23 mouse cellular contexts compared by ENCODE assay signal in genomic region chr2:179260892-179261291, GRCm38 (mm10).
DNase-seq lines count a peak whose midpoint lies in the region; ATAC-seq and TF ChIP-seq lines count a peak whose summit lies in the region.
"Had no signal": no experiment of that assay in that cellular context is flagged by ENCODE, and none has a peak within 500 bp of the region (broad histone marks: within the 10 kb centered on the region; RNA-seq: fewer than 3 reads in every experiment).

No protein-coding gene starts in this region.

- WGBS in liver, adult 2 months = 10% methylated on average over 2 of the region's 2 CpGs
- WGBS in liver, embryonic 12.5 days (ENCODE audit: insufficient replicate concordance) = 74% methylated on average over 2 of the region's 2 CpGs

- no peaks in the 10 kb centered on the region for H3K27me3 ChIP-seq in liver, adult 2 months (ENCODE audit: control insufficient read depth, insufficient read depth, low read length)
- H3K27me3 ChIP-seq in liver, embryonic 12.5 days (replicated peaks) = no peaks in the 10 kb centered on the region
- H3K27me3 ChIP-seq: CH12.LX, Patski had no signal

- peaks cover 8% of the 10 kb centered on the region for H3K4me1 ChIP-seq in liver, adult 2 months (ENCODE audit: control insufficient read depth, insufficient read depth, low read length)
- no peaks in the 10 kb centered on the region for H3K4me1 ChIP-seq in liver, embryonic 12.5 days

- no peak for TF ChIP-seq POLR2A in liver, adult 2 months (IDR thresholded peaks at IDR 0.05; ENCODE audit: extremely low read depth, insufficient read depth, low read length)

- H3K9ac ChIP-seq in liver, adult 2 months (ENCODE audit: low read depth, low read length) = no peak overlapping the region
- H3K9ac ChIP-seq in liver, embryonic 12.5 days = no peak overlapping the region

- no peak overlapping the region for H3K27ac ChIP-seq in liver, adult 2 months (replicated peaks; ENCODE audit: insufficient read depth, low read depth, low read length)
- no peak overlapping the region for H3K27ac ChIP-seq in liver, embryonic 12.5 days

- no peak for ATAC-seq in liver, embryonic 12.5 days
- ATAC-seq: activated CD4-positive, CD25-positive, alpha-beta regulatory T cell, adult 4 months; CD4-positive, CD25-positive, alpha-beta regulatory T cell, adult 4 months; Patski had no signal

- no peak overlapping the region for H3K4me2 ChIP-seq in liver, embryonic 12.5 days

- H3K36me3 ChIP-seq in liver, adult 2 months (ENCODE audit: control insufficient read depth, insufficient read depth, low read length) = no peaks in the 10 kb centered on the region
- H3K36me3 ChIP-seq in liver, embryonic 12.5 days = no peaks in the 10 kb centered on the region
- H3K36me3 ChIP-seq: G1E had no signal

- no peak for TF ChIP-seq CTCF in liver, adult 2 months (IDR thresholded peaks at IDR 0.05; ENCODE audit: low read depth, low read length)

- no peak overlapping the region for H3K4me3 ChIP-seq in liver, adult 2 months (ENCODE audit: insufficient read depth, low read depth, low read length)
- no peak overlapping the region for H3K4me3 ChIP-seq in liver, embryonic 12.5 days

- peak; percentile 5 for DNase-seq in adrenal gland, adult 2 months
- no peak for DNase-seq in adrenal gland, postnatal 4 days (ENCODE audit: low spot score in 2 of 2)
- peak; percentile 4 for DNase-seq in adrenal gland, postnatal 14 days
- no peak for DNase-seq in adrenal gland, postnatal 10 days
- DNase-seq in embryo, embryonic 10 days (ENCODE audit: low spot score) = peak; percentile 7
- no peak for DNase-seq in embryo, embryonic 9.5 days (ENCODE audit: extremely low spot score)
- peak; percentile 98 for DNase-seq in liver, adult 2 months (ENCODE audit: extremely low read depth, low read depth, low spot score)
- DNase-seq: adrenal gland, adult 8-10 months; adrenal gland, postnatal 25 days; adrenal gland, postnatal 36 days; B cell, adult 2 months; cerebellum, adult 11 months; cerebellum, adult 11-12 months; cerebellum, adult 18-20 months; cerebellum, adult 2 months; cerebellum, adult 8-10 months; cerebellum, adult 9-10 months had no signal

- no peaks in the 10 kb centered on the region for H3K9me3 ChIP-seq in liver, embryonic 12.5 days (replicated peaks)

- H3K79me2 ChIP-seq in liver, adult 2 months (ENCODE audit: control insufficient read depth, insufficient read depth, low read length) = no peaks in the 10 kb centered on the region

Comparison
In these comparisons a context has a peak if more than half of its experiments do, and no peak if none do; other contexts are left out.
1. DNase-seq: peak in adrenal gland, adult 2 months (single experiment), adrenal gland, postnatal 14 days (single experiment), embryo, embryonic 10 days (single experiment) and liver, adult 2 months (single experiment); none in adrenal gland, postnatal 4 days (0 of 2), adrenal gland, postnatal 10 days (single experiment) and embryo, embryonic 9.5 days (single experiment).